Mouse (Mus musculus): ENCODE measurements around the gene Olfr685.

Gene Olfr685

DNA sequence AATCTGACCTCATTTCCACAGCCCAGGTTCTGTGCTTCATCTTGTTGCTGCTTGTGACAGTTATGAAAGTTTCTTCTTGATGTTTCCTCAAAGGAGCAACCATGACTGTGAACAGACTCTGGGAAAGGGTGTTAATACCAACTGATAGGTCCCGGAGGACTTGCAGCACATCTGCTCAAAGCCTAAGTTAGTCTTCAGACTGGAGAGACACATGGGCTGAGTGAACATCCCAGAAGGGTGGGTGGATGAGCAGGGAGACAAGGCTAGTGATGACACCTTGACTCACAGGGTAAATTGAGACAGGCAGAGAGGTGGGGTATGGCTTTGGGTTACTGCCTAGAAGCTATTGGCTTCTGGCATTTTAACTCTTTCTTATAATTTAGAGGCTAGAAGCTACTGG is at the start of gene Olfr685:
Gene Olfr685, minus strand, starts transcription at position 101 of the 400 bp plus-strand sequence.
- DNase-seq (ENCODE audit: low spot score in 2 of 2), result peak in 1 of 2 experiments; percentile 2

DNA sequence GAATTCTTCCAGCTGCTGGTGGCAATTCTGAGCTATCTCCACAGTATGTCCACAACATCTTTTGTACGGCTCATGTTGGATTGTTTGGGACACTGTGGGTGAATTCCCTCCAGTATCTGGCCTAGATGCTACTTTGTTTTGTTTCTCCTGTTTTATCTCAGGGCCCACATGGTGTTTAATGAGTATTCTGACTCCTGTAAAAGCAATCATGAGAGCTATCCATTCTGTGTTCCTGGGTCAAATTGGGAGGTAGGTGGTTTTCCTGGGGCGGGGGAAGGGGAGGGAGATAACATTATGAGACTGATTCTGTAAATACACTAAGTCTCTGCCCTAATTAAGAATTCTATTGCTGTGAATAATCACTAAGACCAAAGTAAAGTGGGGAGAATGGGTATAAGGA is 43.6 kb upstream of the Olfr685 start:
- DNase-seq (ENCODE audit: low spot score in 2 of 2), result no peak

DNA sequence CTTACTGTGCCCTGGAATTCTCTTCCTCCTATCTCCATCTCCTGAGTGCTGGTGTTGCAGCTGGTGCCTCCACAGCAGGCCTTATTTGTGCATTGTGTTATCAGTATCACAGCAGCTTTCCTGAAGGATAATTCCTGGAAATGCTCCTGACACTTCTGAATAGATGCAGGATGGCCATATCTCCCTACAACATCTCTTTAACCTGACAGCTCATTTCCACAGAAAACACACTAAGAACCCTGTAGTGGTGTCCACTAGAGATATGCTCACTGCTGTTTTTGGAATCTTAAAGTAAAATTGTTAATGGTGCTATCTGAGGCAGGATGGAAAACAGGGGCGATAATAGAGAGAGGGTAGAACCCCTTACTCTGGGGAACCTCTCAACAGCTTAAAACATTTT is 42.3 kb upstream of the Olfr685 start:
- DNase-seq (ENCODE audit: low spot score in 2 of 2), result no peak

DNA sequence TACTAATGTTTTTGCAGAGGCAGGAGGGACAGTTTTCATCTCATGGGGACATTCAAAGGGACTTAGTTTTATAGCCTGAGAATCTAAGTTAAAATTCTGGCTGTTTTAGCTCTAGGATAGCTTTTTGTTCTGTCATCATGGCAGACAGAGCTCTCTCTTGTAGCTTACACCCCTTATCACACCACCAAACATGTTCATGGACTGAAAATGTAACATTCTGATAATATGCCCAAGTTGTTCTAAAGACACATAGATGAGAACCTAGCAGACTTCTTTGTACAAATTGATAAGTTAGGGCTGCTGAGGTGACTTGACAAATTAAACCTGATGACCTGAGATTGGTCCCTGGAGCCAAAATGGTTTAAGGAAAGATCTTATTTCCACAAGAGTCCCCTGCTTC is 40.9 kb upstream of the Olfr685 start:
- no peak for DNase-seq (ENCODE audit: low spot score in 2 of 2)

DNA sequence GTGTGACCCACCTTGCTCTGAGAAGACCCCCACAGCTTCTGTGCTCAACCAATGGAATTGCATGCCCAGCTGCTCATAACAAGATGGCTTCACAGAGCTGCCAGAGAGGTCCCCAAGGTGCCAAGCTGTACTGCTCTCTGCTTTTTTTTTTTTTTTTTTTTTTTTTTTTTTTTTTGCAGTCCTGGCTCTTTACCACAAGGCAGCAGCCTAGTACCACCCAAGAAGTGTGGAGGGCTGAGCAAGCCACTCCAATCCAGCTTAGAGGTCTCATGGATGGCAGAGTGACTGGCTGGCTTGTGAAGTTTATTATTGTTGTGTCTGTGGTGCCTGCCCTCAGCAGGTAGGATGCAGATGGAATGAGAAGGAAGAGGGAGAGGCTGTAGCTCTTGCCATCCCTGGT is 40.3 kb upstream of the Olfr685 start:
- no peak for DNase-seq (ENCODE audit: low spot score in 2 of 2)

DNA sequence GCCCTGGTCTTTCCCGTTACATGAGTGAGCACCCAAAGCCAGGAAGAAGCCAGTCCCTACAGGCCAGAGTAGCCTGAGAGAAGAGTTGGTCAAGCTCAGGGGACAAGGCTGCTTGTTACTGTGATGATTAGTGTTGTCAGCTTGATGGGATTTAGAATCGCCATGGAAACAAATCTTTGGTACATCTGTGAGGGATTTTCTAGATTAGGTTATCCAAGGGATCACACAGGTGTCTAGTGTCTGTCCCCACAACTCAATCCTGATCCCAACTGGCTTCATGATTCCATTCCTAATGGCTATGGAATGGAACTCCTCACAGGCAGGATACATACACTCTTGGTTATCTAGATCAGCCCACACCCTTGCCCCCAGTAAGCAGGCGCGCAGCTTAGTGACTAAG is 32.5 kb upstream of the Olfr685 start:
- no peak for DNase-seq (ENCODE audit: low spot score in 2 of 2)

DNA sequence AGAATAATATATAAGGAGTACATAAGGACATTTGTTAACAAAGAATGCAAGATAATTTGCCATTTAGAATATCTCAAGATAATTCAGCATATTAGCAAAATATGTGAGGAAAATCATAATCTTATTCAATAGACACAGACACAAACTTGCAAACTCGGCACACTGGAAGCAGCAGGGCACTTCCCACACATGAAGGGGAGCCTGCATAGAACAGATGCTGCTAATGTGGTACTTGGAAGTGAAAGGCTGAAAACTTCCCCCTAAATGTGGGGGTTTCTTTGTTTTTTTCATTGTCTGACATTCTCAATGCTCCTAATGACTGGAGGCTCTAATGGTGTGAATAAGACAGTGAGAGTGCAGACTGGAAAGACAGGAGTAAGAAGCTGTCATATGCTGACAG is 28.9 kb upstream of the Olfr685 start:
- DNase-seq (ENCODE audit: low spot score in 2 of 2), result peak; percentile 4 to 5

DNA sequence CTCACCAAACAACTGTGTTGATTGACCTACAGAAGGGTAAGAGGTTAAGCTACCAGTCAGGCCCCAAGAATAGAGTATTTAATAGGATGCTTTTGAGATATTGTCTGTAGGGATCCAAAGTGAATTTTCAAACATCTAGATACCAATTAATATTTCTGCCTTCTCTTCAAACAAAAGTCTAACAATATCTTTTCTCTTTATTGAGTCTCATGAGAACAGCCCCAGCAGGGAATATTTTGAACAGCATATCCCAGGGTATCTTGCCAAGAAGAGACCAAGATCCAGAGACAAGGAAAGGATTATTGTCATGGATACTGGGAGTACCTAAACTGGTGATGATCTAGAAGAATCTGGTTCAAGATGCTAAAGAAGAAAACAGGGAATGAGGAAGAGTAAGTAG is 21.6 kb upstream of the Olfr685 start, which contains the start of gene Olfr686:
Gene Olfr686, minus strand, starts transcription at position 101 of the 400 bp plus-strand sequence.
- no peak for DNase-seq (ENCODE audit: low spot score in 2 of 2)

DNA sequence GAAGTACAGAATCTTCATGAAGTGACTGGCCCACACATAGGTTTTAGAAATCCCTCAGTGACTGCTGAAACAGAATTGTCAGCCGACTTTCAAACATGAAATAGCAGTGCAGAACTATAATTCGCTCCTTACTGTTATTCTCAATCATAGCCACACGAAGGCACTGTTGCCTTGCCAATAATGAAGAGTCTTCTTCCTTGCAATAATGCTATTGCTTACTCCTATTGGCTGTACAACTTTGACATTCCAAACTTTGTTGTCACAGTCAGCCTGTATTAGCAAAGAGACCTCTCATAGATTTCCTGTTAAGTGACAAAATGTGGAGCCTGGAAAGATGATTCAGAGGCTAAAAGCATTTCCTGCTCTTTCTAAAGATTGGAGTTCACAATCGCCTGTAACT is 15.0 kb downstream of the Olfr685 start:
- DNase-seq (ENCODE audit: low spot score in 2 of 2), result peak; percentile 16 to 54

DNA sequence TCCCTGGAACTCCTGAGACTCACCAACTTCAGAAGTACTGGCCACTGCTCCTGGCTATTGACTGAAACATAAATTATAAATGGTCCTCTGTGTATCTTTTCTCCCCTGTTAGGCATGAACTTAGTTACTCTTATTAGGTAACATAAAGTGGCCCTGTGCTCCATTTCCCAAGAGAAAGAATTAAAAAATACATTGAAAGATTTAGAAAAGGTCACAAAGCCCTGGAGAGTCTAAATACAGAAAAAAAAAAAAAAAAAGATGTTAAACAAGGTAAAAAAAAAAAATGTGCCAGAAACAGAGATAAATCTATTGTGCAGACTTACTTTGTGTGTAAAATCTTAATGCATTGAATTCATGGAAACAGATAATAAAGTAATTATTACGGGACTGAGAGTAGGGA is 22.3 kb downstream of the Olfr685 start, which contains the start of gene Olfr684:
Gene Olfr684, minus strand, starts transcription at position 101 of the 400 bp plus-strand sequence.
- DNase-seq (ENCODE audit: low spot score in 2 of 2), result no peak

DNA sequence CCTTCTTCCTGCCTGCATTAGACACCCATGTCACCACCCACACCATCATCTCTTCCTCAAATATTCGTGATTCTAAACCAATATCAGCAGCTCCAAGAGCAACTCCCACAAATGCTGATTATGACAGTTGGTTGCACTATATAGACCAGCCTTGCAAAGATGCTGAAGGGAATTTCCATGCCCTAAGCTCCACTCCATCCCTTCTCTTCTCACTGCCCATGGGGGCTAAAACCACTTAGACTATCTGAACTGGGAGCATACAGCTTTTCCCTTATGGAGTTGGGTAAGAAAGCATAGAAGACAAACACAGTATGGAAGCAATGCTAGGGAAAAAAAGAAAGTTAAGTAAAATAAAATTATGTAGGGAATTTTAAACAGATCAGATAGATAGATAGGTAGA is 38.9 kb downstream of the Olfr685 start, which contains the start of gene Olfr683:
Gene Olfr683, minus strand, starts transcription at position 101 of the 400 bp plus-strand sequence.
- no peak for DNase-seq (ENCODE audit: low spot score in 2 of 2)

DNA sequence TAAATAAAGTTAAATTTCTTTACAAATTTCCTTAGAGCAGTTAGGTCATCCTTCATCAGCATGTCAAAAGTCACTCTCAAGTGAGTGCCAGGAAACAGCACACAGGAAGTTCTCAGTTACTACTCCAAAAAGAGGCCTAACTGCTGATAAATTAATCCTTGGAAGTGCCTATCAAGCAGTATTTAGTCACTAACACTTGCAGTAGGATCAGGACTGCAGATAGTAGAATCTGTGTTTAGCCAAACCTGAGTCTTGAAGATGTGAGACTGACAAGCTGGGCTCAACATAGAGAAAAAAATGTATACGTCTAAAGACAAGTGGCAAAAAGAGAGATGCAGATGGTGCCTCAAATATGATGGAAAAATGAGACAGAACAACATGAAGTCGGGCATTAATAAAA is 44.5 kb downstream of the Olfr685 start:
- DNase-seq (ENCODE audit: low spot score in 2 of 2), result no peak

Measured in frontal cortex, postnatal 36 days (tissue).